Mouse (Mus musculus): Measurements from ENCODE around the gene Ccdc83. TPM values are rescaled to one million over a fixed set of nuclear protein-coding genes. Genes with fewer than 3 reads are reported as not detected.

The Ccdc83 gene
- polyA plus RNA-seq, 1 experiment from 2014 or later, result not detected

DNA sequence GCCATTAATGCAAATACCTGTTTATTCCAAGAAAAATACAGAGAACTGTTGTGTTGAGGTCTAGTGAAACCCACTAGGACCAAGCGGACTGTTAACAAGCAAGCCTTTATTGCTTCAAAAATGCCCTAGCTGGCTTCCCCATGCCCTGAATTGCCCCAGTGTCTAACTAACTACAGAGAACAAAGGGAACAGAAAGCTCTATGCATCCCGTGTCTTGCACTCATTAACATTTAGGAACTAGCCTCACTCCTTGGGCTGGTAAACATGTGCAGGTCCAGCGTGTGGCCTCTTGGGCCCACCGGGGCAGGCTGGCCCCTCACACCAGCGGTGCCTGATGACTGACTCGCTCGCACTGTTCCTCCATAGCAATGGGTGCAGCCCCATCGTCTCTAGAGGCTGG is 49.1 kb downstream of the Ccdc83 start:
- no peaks in the 10 kb centered on the region for H3K9me3 ChIP-seq (replicated peaks; ENCODE audit: low read length)
- no peak overlapping the region for H3K4me2 ChIP-seq (ENCODE audit: low read length)
- no peaks in the 10 kb centered on the region for H3K4me1 ChIP-seq (replicated peaks; ENCODE audit: insufficient read depth, low read length)
- TF ChIP-seq CTCF (IDR thresholded peaks at IDR 0.05; ENCODE audit: low read depth), result no peak
- H3K36me3 ChIP-seq (ENCODE audit: insufficient read depth, low read length), result no peaks in the 10 kb centered on the region
- no peaks in the 10 kb centered on the region for H3K27me3 ChIP-seq (ENCODE audit: insufficient read depth, low read length)
- no peak for ATAC-seq (replicated peaks; ENCODE audit: low FRiP score, low read depth)
- no peak overlapping the region for H3K9ac ChIP-seq (ENCODE audit: low read depth, low read length)
- DNase-seq (ENCODE audit: low spot score), result no peak
- H3K27ac ChIP-seq, result no peak overlapping the region
- H3K4me3 ChIP-seq (replicated peaks; ENCODE audit: low read depth, low read length), result no peak overlapping the region
- 64% methylated on average over 8 of the region's 8 CpGs for WGBS

DNA sequence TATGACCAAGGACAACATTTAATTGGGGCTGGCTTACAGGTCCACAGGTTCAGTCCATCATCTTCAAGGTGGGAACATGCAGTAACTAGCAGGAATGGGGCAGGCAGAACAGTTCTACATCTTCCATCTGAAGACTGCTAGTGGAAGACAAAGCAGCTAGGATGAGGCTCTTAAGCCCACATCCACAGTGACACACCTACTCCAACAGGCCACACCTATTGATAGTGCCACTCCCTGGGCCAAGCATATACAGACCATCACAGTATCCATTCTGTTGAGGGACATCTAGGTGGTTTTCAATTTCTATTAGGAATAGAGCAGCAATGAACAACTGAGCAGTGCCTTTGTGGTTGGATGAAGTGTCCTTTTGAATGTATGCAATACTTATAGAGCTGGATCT is 54.6 kb downstream of the Ccdc83 start:
- Histone ChIP-seq H3K36me3 (ENCODE audit: insufficient read depth, low read length) (peaks cover 16% of the 10 kb centered on the region; the same call in 1 of the 2 replicates), H3K27me3 (ENCODE audit: insufficient read depth, low read length) (no peaks in the 10 kb centered on the region), H3K27ac (no peak overlapping the region), H3K9me3 (replicated peaks; ENCODE audit: low read length) (no peaks in the 10 kb centered on the region), H3K4me3 (replicated peaks; ENCODE audit: low read depth, low read length) (no peak overlapping the region), H3K4me1 (replicated peaks; ENCODE audit: insufficient read depth, low read length) (no peaks in the 10 kb centered on the region), H3K9ac (ENCODE audit: low read depth, low read length) (no peak overlapping the region), H3K4me2 (ENCODE audit: low read length) (no peak overlapping the region)
- DNase-seq (ENCODE audit: low spot score) (no peak), ATAC-seq (replicated peaks; ENCODE audit: low FRiP score, low read depth) (no peak)
- no peak for TF ChIP-seq CTCF (IDR thresholded peaks at IDR 0.05; ENCODE audit: low read depth)

DNA sequence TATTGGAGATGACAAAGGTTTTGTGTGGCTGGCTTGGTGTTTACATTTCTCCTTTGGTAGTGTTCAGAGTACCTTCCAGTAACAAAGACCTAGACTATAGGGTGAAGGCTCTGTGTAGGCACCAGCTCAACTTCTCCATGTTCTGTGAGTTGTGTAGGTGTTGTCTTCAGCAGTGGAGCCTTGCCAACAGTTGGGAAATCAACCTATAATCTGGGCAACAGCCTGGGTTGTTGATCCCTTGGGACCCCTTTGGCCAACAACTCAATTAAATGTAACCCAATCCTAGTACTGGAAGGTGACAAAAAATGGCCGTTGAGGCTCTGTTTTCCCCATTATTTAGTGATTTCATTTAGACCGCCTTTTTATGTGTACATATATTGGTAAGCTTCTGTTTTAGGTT is 55.5 kb downstream of the Ccdc83 start:
- no peaks in the 10 kb centered on the region for H3K4me1 ChIP-seq (replicated peaks; ENCODE audit: insufficient read depth, low read length)
- H3K4me3 ChIP-seq (replicated peaks; ENCODE audit: low read depth, low read length), result no peak overlapping the region
- no peak overlapping the region for H3K4me2 ChIP-seq (ENCODE audit: low read length)
- peaks cover 16% of the 10 kb centered on the region; the same call in 1 of the 2 replicates for H3K36me3 ChIP-seq (ENCODE audit: insufficient read depth, low read length)
- no peaks in the 10 kb centered on the region for H3K9me3 ChIP-seq (replicated peaks; ENCODE audit: low read length)
- no peak overlapping the region for H3K9ac ChIP-seq (ENCODE audit: low read depth, low read length)
- DNase-seq (ENCODE audit: low spot score), result no peak
- 90% methylated on average over 2 of the region's 2 CpGs for WGBS
- H3K27me3 ChIP-seq (ENCODE audit: insufficient read depth, low read length), result no peaks in the 10 kb centered on the region
- H3K27ac ChIP-seq, result no peak overlapping the region
- no peak for TF ChIP-seq CTCF (IDR thresholded peaks at IDR 0.05; ENCODE audit: low read depth)
- ATAC-seq (replicated peaks; ENCODE audit: low FRiP score, low read depth), result no peak

GRCm38 (mm10) chr7:90203914-90204313 is 61.7 kb downstream of the Ccdc83 start:
- H3K4me3 ChIP-seq (replicated peaks; ENCODE audit: low read depth, low read length), result no peak overlapping the region
- whole genome bisulfite sequencing, result 90% methylated on average over 2 of the region's 2 CpGs
- no peak overlapping the region for H3K4me2 ChIP-seq (ENCODE audit: low read length)
- no peak overlapping the region for H3K27ac ChIP-seq
- TF ChIP-seq CTCF (IDR thresholded peaks at IDR 0.05; ENCODE audit: low read depth), result no peak
- peaks cover 22% of the 10 kb centered on the region; the same call in 1 of the 2 replicates for H3K36me3 ChIP-seq (ENCODE audit: insufficient read depth, low read length)
- ATAC-seq (replicated peaks; ENCODE audit: low FRiP score, low read depth) (no peak), DNase-seq (ENCODE audit: low spot score) (no peak)
- no peaks in the 10 kb centered on the region for H3K27me3 ChIP-seq (ENCODE audit: insufficient read depth, low read length)
- no peak overlapping the region for H3K9ac ChIP-seq (ENCODE audit: low read depth, low read length)
- no peaks in the 10 kb centered on the region for H3K4me1 ChIP-seq (replicated peaks; ENCODE audit: insufficient read depth, low read length)
- no peaks in the 10 kb centered on the region for H3K9me3 ChIP-seq (replicated peaks; ENCODE audit: low read length)

DNA sequence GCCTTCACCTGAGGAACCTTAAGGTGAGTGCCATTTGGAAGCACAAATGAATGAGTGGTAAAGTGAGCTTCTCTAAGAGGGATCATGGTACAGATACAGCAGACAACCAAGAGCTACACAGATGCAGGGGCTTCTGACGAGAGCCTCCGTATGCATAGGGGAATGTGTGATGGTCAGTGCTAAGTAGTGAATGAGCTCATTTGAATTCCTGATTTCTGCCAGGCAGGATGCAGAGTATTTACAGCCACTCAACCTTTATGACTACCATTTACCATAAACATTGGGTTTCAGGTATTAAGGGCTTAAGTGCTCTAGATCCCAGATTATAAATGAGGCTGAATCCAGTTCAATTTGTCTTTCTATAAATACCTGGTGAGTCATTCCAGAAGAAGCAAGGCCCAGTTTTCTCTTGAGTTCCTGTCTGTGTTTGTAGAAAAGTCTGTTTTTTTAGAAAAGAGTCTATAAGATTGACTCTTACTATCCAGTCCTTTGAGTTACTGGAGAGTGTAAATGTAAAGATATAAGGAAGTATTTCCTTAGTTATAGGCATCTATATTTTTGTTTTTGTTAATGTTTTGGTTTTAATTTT is 63.6 kb downstream of the Ccdc83 start:
- Histone ChIP-seq H3K4me1 (replicated peaks; ENCODE audit: insufficient read depth, low read length) (no peaks in the 10 kb centered on the region), H3K36me3 (ENCODE audit: insufficient read depth, low read length) (peaks cover 13% of the 10 kb centered on the region; the same call in 1 of the 2 replicates), H3K27ac (no peak overlapping the region), H3K9me3 (replicated peaks; ENCODE audit: low read length) (no peaks in the 10 kb centered on the region), H3K4me3 (replicated peaks; ENCODE audit: low read depth, low read length) (no peak overlapping the region), H3K27me3 (ENCODE audit: insufficient read depth, low read length) (no peaks in the 10 kb centered on the region), H3K4me2 (ENCODE audit: low read length) (no peak overlapping the region), H3K9ac (ENCODE audit: low read depth, low read length) (no peak overlapping the region)
- 70% methylated on average over 2 of the region's 2 CpGs for WGBS
- no peak for ATAC-seq (replicated peaks; ENCODE audit: low FRiP score, low read depth)
- TF ChIP-seq CTCF (IDR thresholded peaks at IDR 0.05; ENCODE audit: low read depth), result no peak
- no peak for DNase-seq (ENCODE audit: low spot score)

- Histone ChIP-seq H3K4me3 (replicated peaks; ENCODE audit: low read depth, low read length) (no peak overlapping the region), H3K27me3 (ENCODE audit: insufficient read depth, low read length) (no peaks in the 10 kb centered on the region), H3K9me3 (replicated peaks; ENCODE audit: low read length) (no peaks in the 10 kb centered on the region), H3K4me1 (replicated peaks; ENCODE audit: insufficient read depth, low read length) (no peaks in the 10 kb centered on the region), H3K27ac (no peak overlapping the region), H3K9ac (ENCODE audit: low read depth, low read length) (no peak overlapping the region), H3K36me3 (ENCODE audit: insufficient read depth, low read length) (peaks cover 15% of the 10 kb centered on the region; the same call in 1 of the 2 replicates), H3K4me2 (ENCODE audit: low read length) (no peak overlapping the region)
- peak; percentile 11; the same call in 1 of the 2 replicates for TF ChIP-seq CTCF (IDR thresholded peaks at IDR 0.05; ENCODE audit: low read depth)
- DNase-seq (ENCODE audit: low spot score), result no peak
- no peak for ATAC-seq (replicated peaks; ENCODE audit: low FRiP score, low read depth)
- 95% methylated on average over 5 of the region's 5 CpGs for WGBS
Measured at GRCm38 (mm10) chr7:90200251-90200650, 65.3 kb downstream of the Ccdc83 start.

DNA sequence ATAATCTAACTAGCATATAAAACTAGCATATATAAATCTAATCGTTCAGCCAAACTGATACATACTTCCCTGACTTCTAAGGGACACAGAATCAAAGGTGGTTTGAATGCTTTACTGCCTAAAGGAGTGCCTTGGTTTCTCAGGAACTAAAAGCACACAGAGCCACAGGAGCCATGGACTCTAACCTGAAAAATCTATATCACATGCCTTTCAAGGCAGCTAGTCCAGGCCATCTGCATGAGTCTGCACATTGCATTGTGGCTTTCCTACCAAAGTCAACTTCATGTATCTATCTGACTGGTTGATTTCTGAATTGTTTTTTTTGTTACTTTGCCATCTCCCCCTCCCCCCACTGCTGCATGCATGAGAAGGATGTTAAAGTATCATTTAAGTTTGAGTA is 84.9 kb downstream of the Ccdc83 start:
- no peak for TF ChIP-seq CTCF (IDR thresholded peaks at IDR 0.05; ENCODE audit: low read depth)
- no peak overlapping the region for H3K27ac ChIP-seq
- H3K4me1 ChIP-seq (replicated peaks; ENCODE audit: insufficient read depth, low read length), result no peaks in the 10 kb centered on the region
- no peaks in the 10 kb centered on the region for H3K27me3 ChIP-seq (ENCODE audit: insufficient read depth, low read length)
- H3K4me2 ChIP-seq (ENCODE audit: low read length), result no peak overlapping the region
- DNase-seq (ENCODE audit: low spot score), result no peak
- no peak overlapping the region for H3K9ac ChIP-seq (ENCODE audit: low read depth, low read length)
- WGBS, result 91% methylated on average over 1 of the region's 1 CpGs
- H3K9me3 ChIP-seq (replicated peaks; ENCODE audit: low read length), result no peaks in the 10 kb centered on the region
- no peak overlapping the region for H3K4me3 ChIP-seq (replicated peaks; ENCODE audit: low read depth, low read length)
- no peak for ATAC-seq (replicated peaks; ENCODE audit: low FRiP score, low read depth)
- peaks cover 32% of the 10 kb centered on the region for H3K36me3 ChIP-seq (ENCODE audit: insufficient read depth, low read length)
